Mouse (Mus musculus): ENCODE data around the gene Usp43. TPM values are rescaled to one million over a fixed set of nuclear protein-coding genes. Genes with fewer than 3 reads are reported as not detected.
A peak's percentile ranks its signal among the peaks of the same experiment; 100 is the strongest.

Usp43 gene
- polyA plus RNA-seq, 1 experiment from 2014 or later = 0.24 TPM

DNA sequence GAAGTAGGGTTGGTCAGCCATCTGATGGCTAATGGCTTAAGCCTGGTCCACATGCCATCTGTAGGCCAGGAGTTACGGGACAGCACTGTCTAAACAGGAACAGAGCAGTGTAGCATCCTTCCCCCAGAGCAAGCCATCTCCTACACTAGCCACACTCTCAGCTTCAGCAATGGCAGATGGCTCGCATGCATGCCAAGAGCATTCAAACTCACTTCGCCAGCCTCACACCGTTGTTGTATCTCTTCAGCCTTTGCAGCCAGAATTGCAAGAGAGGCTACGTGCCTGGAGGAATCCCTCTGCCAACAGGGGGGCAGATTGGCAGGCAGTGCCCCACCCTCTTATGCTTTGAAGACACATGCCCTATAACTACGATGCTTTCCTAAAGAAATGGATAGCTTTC lies 100.4 kb downstream of the Usp43 start:
- WGBS = 78% methylated on average over 6 of the region's 6 CpGs
- Histone ChIP-seq H3K27me3 (ENCODE audit: insufficient read depth, poor library complexity, severe bottlenecking) (no peaks in the 10 kb centered on the region), H3K4me1 (peaks cover 19% of the 10 kb centered on the region), H3K27ac (no peak overlapping the region), H3K4me3 (no peak overlapping the region), H3K36me3 (no peaks in the 10 kb centered on the region), H3K9me3 (no peaks in the 10 kb centered on the region)
- DNase-seq (ENCODE audit: low spot score) = no peak

DNA sequence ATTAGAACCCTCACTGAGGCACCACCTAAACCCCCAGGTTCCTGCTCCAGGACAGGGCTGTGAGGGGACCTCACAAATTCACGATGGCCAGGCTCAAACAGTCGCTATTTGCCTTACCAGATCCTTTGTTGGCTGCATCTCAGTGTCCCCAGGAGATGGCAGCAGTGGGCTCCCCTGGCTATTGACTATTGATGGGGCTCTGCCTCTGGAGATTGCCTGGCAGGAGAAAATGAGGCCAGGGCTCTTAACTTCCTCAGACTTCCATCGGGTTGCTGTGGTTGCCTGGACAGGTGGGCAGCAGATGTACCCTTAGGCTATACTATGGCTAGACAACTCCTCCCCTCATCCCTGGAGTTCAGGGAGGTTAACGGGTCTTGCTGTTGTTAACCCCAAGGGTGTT lies 101.7 kb downstream of the Usp43 start:
- no peaks in the 10 kb centered on the region for H3K9me3 ChIP-seq
- no peaks in the 10 kb centered on the region for H3K27me3 ChIP-seq (ENCODE audit: insufficient read depth, poor library complexity, severe bottlenecking)
- no peak overlapping the region for H3K4me3 ChIP-seq
- peaks cover 10% of the 10 kb centered on the region for H3K4me1 ChIP-seq
- H3K36me3 ChIP-seq = no peaks in the 10 kb centered on the region
- no peak for DNase-seq (ENCODE audit: low spot score)
- WGBS = 21% methylated on average over 4 of the region's 4 CpGs
- no peak overlapping the region; the same call in 1 of the 2 replicates for H3K27ac ChIP-seq

DNA sequence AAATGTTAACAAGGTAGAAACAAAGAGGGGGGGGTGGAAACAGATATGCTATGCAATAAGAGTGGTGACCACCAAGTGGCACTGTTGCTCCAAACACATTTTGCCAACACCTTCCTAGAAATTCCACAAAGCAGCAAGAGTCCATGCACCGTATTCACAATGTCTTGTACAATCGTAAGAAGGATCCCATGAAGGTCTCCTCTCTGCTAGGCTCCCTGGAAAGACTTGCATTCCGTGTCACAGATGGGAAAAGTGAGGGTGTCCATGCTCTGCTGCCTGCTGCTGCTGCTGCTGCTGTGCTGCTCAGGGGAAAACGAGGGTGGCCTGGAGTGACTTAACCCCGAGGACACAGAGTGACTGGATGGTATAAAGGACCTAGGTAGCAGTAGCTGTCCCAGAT lies 102.3 kb downstream of the Usp43 start:
- Histone ChIP-seq H3K4me3 (peak overlapping the region; percentile 46; the same call in 1 of the 2 replicates), H3K27ac (peak overlapping the region; percentile 52; the same call in 1 of the 2 replicates), H3K36me3 (no peaks in the 10 kb centered on the region), H3K27me3 (ENCODE audit: insufficient read depth, poor library complexity, severe bottlenecking) (no peaks in the 10 kb centered on the region), H3K4me1 (peaks cover 7% of the 10 kb centered on the region; the same call in 1 of the 2 replicates), H3K9me3 (no peaks in the 10 kb centered on the region)
- WGBS = 17% methylated on average over 5 of the region's 5 CpGs
- DNase-seq (ENCODE audit: low spot score) = no peak

GRCm38 (mm10) chr11:67811535-67811934 lies 110.4 kb downstream of the Usp43 start:
- no peak overlapping the region for H3K27ac ChIP-seq
- WGBS = 72% methylated on average over 6 of the region's 6 CpGs
- H3K4me3 ChIP-seq = no peak overlapping the region
- no peaks in the 10 kb centered on the region for H3K9me3 ChIP-seq
- no peak for DNase-seq (ENCODE audit: low spot score)
- H3K36me3 ChIP-seq = no peaks in the 10 kb centered on the region
- H3K4me1 ChIP-seq = 0 out of 2 replicates have a peak, but pooled peaks cover 6% of the 10 kb centered on the region
- H3K27me3 ChIP-seq (ENCODE audit: insufficient read depth, poor library complexity, severe bottlenecking) = no peaks in the 10 kb centered on the region

GRCm38 (mm10) chr11:67808051-67808450 lies 113.9 kb downstream of the Usp43 start:
- no peak for DNase-seq (ENCODE audit: low spot score)
- H3K4me1 ChIP-seq = 0 out of 2 replicates have a peak, but pooled peaks cover 6% of the 10 kb centered on the region
- no peaks in the 10 kb centered on the region for H3K27me3 ChIP-seq (ENCODE audit: insufficient read depth, poor library complexity, severe bottlenecking)
- no peak overlapping the region for H3K27ac ChIP-seq
- no peaks in the 10 kb centered on the region for H3K36me3 ChIP-seq
- H3K9me3 ChIP-seq = no peaks in the 10 kb centered on the region
- no peak overlapping the region for H3K4me3 ChIP-seq
- 70% methylated on average over 5 of the region's 5 CpGs for WGBS

GRCm38 (mm10) chr11:67806832-67807597 lies 114.9 kb downstream of the Usp43 start:
- DNase-seq (ENCODE audit: low spot score) = no peak
- 77% methylated on average over 11 of the region's 11 CpGs for WGBS
- no peaks in the 10 kb centered on the region for H3K27me3 ChIP-seq (ENCODE audit: insufficient read depth, poor library complexity, severe bottlenecking)

DNA sequence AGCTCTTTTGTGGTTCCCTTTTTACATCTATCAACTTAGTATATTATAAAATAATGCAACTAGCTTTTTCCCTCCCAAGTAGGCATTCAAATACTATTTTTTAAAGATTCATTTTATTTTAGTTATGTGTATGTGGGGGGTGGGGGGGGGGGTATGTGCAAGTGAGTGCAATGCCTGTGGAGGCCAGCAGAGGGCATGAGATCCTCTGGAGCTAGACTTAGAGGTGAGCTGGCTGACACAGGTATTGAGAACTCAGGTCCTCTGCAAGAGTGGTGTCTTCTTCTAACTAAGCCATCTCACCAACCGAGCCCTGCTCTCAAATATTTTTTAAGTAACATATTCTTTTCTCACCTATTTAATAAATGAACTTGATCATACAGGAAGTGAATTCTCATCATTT lies 116.4 kb downstream of the Usp43 start:
- no peak for DNase-seq (ENCODE audit: low spot score)
- 85% methylated on average over 1 of the region's 1 CpGs for WGBS
- Histone ChIP-seq H3K36me3 (no peaks in the 10 kb centered on the region), H3K4me1 (peaks cover 8% of the 10 kb centered on the region; the same call in 1 of the 2 replicates), H3K27ac (no peak overlapping the region), H3K9me3 (no peaks in the 10 kb centered on the region), H3K27me3 (ENCODE audit: insufficient read depth, poor library complexity, severe bottlenecking) (no peaks in the 10 kb centered on the region), H3K4me3 (no peak overlapping the region)

More at GRCm38 (mm10) chr11:67806832-67807597, 114.9 kb downstream of the Usp43 start:
- no peaks in the 10 kb centered on the region for H3K36me3 ChIP-seq
- H3K4me3 ChIP-seq = no peak overlapping the region
- no peak overlapping the region for H3K27ac ChIP-seq
- H3K4me1 ChIP-seq = 0 out of 2 replicates have a peak, but pooled peaks cover 6% of the 10 kb centered on the region
- no peaks in the 10 kb centered on the region for H3K9me3 ChIP-seq

Other genes starting within 250 kb of the Usp43 start
- gene Rcvrn, start 226.8 kb downstream of the Usp43 start, polyA plus RNA-seq (2016; fragmentation: Nextera tagmentation; extraction: Ambion mirVana) = not detected in 2 replicates
- gene Glp2r, start 151.0 kb downstream of the Usp43 start, polyA plus RNA-seq (2016; fragmentation: Nextera tagmentation; extraction: Ambion mirVana) = 0.03 TPM in 1 of 2 replicates, not detected in the other
- not detected in 2 replicates for gene Gsg1l2, start 147.5 kb downstream of the Usp43 start, polyA plus RNA-seq (2016; fragmentation: Nextera tagmentation; extraction: Ambion mirVana)
- 0.26 TPM in 1 of 2 replicates, not detected in the other for gene Dhrs7c, start 124.0 kb downstream of the Usp43 start, polyA plus RNA-seq (2016; fragmentation: Nextera tagmentation; extraction: Ambion mirVana)
- 0.35 and 0.48 TPM in 2 replicates for gene Cfap52, start 43.5 kb upstream of the Usp43 start, polyA plus RNA-seq (2016; fragmentation: Nextera tagmentation; extraction: Ambion mirVana)
- 53.3 and 57.1 TPM in 2 replicates for gene Stx8, start 44.0 kb upstream of the Usp43 start, polyA plus RNA-seq (2016; fragmentation: Nextera tagmentation; extraction: Ambion mirVana)

Measured in heart, embryonic 10.5 days (tissue).